Mouse (Mus musculus): ENCODE measurements around the gene Gk5.

DNA sequence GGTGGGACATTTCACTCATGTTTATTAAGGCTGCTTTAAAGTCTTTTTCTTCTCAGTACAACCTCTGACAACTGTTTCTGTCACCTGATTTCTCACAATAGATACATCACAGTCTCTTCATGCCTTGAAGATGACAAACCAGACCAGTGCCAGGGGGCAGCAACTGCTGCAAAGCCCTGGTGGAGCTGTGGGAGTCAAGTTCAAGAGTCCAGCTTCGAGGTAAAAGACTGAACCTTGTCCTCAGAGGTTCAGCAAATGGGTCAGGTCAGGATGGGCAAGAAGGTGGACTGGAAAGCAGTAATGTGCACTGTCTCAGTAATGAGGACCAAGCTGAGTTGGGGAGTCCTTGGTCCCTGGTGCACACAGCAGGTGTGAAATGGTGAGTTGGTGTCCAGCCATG lies 24.8 kb upstream of the Gk5 start:
- no peak for TF ChIP-seq CTCF (IDR thresholded peaks at IDR 0.05; ENCODE audit: insufficient read depth, low read depth, low read length)
- TF ChIP-seq POLR2A (IDR thresholded peaks at IDR 0.05; ENCODE audit: insufficient read depth, low read depth, low read length), result no peak

All from olfactory bulb, adult 2 months (tissue).